In genomic region chr5:91464876-91465508, GRCm38 (mm10) we compare ENCODE assay signal across 10 mouse cellular contexts. TPM values are rescaled to one million over a fixed set of nuclear protein-coding genes. Genes with fewer than 3 reads are reported as not detected.
DNase-seq lines count a peak whose midpoint lies in the region; ATAC-seq and TF ChIP-seq lines count a peak whose summit lies in the region.
"Had no signal": no experiment of that assay in that cellular context is flagged by ENCODE, and none has a peak within 500 bp of the region (broad histone marks: within the 10 kb centered on the region; RNA-seq: fewer than 3 reads in every experiment).

No protein-coding gene starts in this region.

- no peak overlapping the region for H3K4me2 ChIP-seq in lung, embryonic 14.5 days
- no peak overlapping the region for H3K4me2 ChIP-seq in forebrain, embryonic 16.5 days (ENCODE audit: low read length)
- no peak overlapping the region for H3K4me2 ChIP-seq in kidney, postnatal 0 days (ENCODE audit: low read length)
- H3K4me2 ChIP-seq in lung, postnatal 0 days (replicated peaks; ENCODE audit: low read depth, low read length) = no peak overlapping the region
- H3K4me2 ChIP-seq: embryonic facial prominence, embryonic 15.5 days had no signal

- H3K9me3 ChIP-seq in lung, embryonic 14.5 days (ENCODE audit: low read depth, low read length) = no peaks in the 10 kb centered on the region
- H3K9me3 ChIP-seq in forebrain, embryonic 16.5 days (ENCODE audit: control insufficient read depth, low read length) = no peaks in the 10 kb centered on the region
- no peaks in the 10 kb centered on the region for H3K9me3 ChIP-seq in kidney, postnatal 0 days (replicated peaks; ENCODE audit: low read length)
- no peaks in the 10 kb centered on the region for H3K9me3 ChIP-seq in lung, postnatal 0 days (ENCODE audit: low read length)
- H3K9me3 ChIP-seq: embryonic facial prominence, embryonic 15.5 days had no signal

- no peak for TF ChIP-seq POLR2A in lung, adult 2 months (IDR thresholded peaks at IDR 0.05; ENCODE audit: borderline replicate concordance, extremely low read depth, low read depth, low read length)

- peak; percentile 77 for DNase-seq in lung, embryonic 14.5 days
- no peak for DNase-seq in lung, adult 2 months
- DNase-seq in brain, adult 2 months (ENCODE audit: low read depth, low spot score) = peak; percentile 69
- DNase-seq in kidney, postnatal 0 days (ENCODE audit: low spot score) = peak; percentile 81
- DNase-seq in lung, postnatal 0 days (ENCODE audit: low spot score) = peak; percentile 45
- DNase-seq in right cerebral cortex, adult 2 months (ENCODE audit: low spot score in 2 of 2) = peak; percentile 58 to 64

- H3K4me1 ChIP-seq in lung, embryonic 14.5 days (ENCODE audit: insufficient read depth) = no peaks in the 10 kb centered on the region
- no peaks in the 10 kb centered on the region for H3K4me1 ChIP-seq in lung, adult 2 months (ENCODE audit: control insufficient read depth, insufficient read depth, low read length)
- no peaks in the 10 kb centered on the region for H3K4me1 ChIP-seq in forebrain, embryonic 16.5 days (replicated peaks; ENCODE audit: control insufficient read depth, insufficient read depth, low read length)
- no peaks in the 10 kb centered on the region for H3K4me1 ChIP-seq in kidney, postnatal 0 days (replicated peaks; ENCODE audit: insufficient read depth, low read length)
- no peaks in the 10 kb centered on the region for H3K4me1 ChIP-seq in lung, postnatal 0 days (ENCODE audit: insufficient read depth, low read depth, low read length)
- H3K4me1 ChIP-seq: embryonic facial prominence, embryonic 15.5 days had no signal

- no peak overlapping the region for H3K9ac ChIP-seq in lung, embryonic 14.5 days
- no peak overlapping the region for H3K9ac ChIP-seq in forebrain, embryonic 16.5 days (replicated peaks; ENCODE audit: low read depth, low read length)
- H3K9ac ChIP-seq in kidney, postnatal 0 days (ENCODE audit: low read depth, low read length) = no peak overlapping the region
- H3K9ac ChIP-seq in lung, postnatal 0 days (replicated peaks; ENCODE audit: low read depth) = no peak overlapping the region
- H3K9ac ChIP-seq: embryonic facial prominence, embryonic 15.5 days had no signal

- WGBS in lung, embryonic 14.5 days = 34% methylated on average over 4 of the region's 4 CpGs
- 35% methylated on average over 4 of the region's 4 CpGs for WGBS in lung, adult 2 months
- 49% methylated on average over 4 of the region's 4 CpGs for WGBS in forebrain, embryonic 16.5 days
- WGBS in kidney, postnatal 0 days = 34% methylated on average over 4 of the region's 4 CpGs
- WGBS in lung, postnatal 0 days = 29% methylated on average over 4 of the region's 4 CpGs

- no peak overlapping the region for H3K4me3 ChIP-seq in lung, embryonic 14.5 days (ENCODE audit: low read depth, low read length)
- H3K4me3 ChIP-seq in lung, adult 2 months (replicated peaks; ENCODE audit: extremely low read depth, low read depth, low read length) = no peak overlapping the region
- H3K4me3 ChIP-seq in forebrain, embryonic 16.5 days (replicated peaks; ENCODE audit: low read length) = no peak overlapping the region
- H3K4me3 ChIP-seq in kidney, postnatal 0 days (replicated peaks; ENCODE audit: low read depth, low read length) = no peak overlapping the region
- no peak overlapping the region for H3K4me3 ChIP-seq in lung, postnatal 0 days (ENCODE audit: low read depth, low read length)
- H3K4me3 ChIP-seq: embryonic facial prominence, embryonic 15.5 days had no signal

- TF ChIP-seq CTCF in lung, embryonic 14.5 days (IDR thresholded peaks at IDR 0.05; ENCODE audit: low read depth) = peak; percentile 74
- TF ChIP-seq CTCF in lung, adult 2 months (IDR thresholded peaks at IDR 0.05; ENCODE audit: insufficient read depth, low read length) = no peak
- peak; percentile 78 for TF ChIP-seq CTCF in kidney, postnatal 0 days (IDR thresholded peaks at IDR 0.05; ENCODE audit: low read depth)
- peak; percentile 71 for TF ChIP-seq CTCF in lung, postnatal 0 days (IDR thresholded peaks at IDR 0.05)

- TF ChIP-seq EP300 in lung, postnatal 0 days (IDR thresholded peaks at IDR 0.05) = no peak

- H3K27ac ChIP-seq in lung, embryonic 14.5 days (ENCODE audit: low read depth) = no peak overlapping the region
- no peak overlapping the region for H3K27ac ChIP-seq in forebrain, embryonic 16.5 days (ENCODE audit: low read length)
- H3K27ac ChIP-seq in kidney, postnatal 0 days = no peak overlapping the region
- no peak overlapping the region for H3K27ac ChIP-seq in lung, postnatal 0 days (ENCODE audit: low read length)
- H3K27ac ChIP-seq: embryonic facial prominence, embryonic 15.5 days; macrophage had no signal

- peak; percentile 58; the same call in 1 of the 2 replicates for ATAC-seq in lung, embryonic 14.5 days (ENCODE audit: insufficient read depth)
- ATAC-seq in forebrain, embryonic 16.5 days = peak; percentile 93
- peak; percentile 61; the same call in 1 of the 2 replicates for ATAC-seq in kidney, postnatal 0 days (replicated peaks; ENCODE audit: low FRiP score, low read depth)
- ATAC-seq in lung, postnatal 0 days = no peak
- ATAC-seq in inflammation-experienced regulatory T-cells, adult 6 months = no peak

- H3K27me3 ChIP-seq in lung, embryonic 14.5 days (ENCODE audit: insufficient read depth, low read length) = no peaks in the 10 kb centered on the region
- H3K27me3 ChIP-seq in forebrain, embryonic 16.5 days (replicated peaks; ENCODE audit: control insufficient read depth, insufficient read depth, low read length) = no peaks in the 10 kb centered on the region
- no peaks in the 10 kb centered on the region for H3K27me3 ChIP-seq in kidney, postnatal 0 days (ENCODE audit: insufficient read depth, low read length)
- no peaks in the 10 kb centered on the region for H3K27me3 ChIP-seq in lung, postnatal 0 days (replicated peaks; ENCODE audit: insufficient read depth, low read length)
- H3K27me3 ChIP-seq: embryonic facial prominence, embryonic 15.5 days had no signal

- no peaks in the 10 kb centered on the region for H3K36me3 ChIP-seq in lung, embryonic 14.5 days (ENCODE audit: insufficient read depth)
- H3K36me3 ChIP-seq in forebrain, embryonic 16.5 days (ENCODE audit: control insufficient read depth, insufficient read depth) = no peaks in the 10 kb centered on the region
- H3K36me3 ChIP-seq in kidney, postnatal 0 days (ENCODE audit: insufficient read depth, low read length) = no peaks in the 10 kb centered on the region
- H3K36me3 ChIP-seq in lung, postnatal 0 days (ENCODE audit: insufficient read depth, low read length) = no peaks in the 10 kb centered on the region
- H3K36me3 ChIP-seq: embryonic facial prominence, embryonic 15.5 days had no signal

RNA-seq across cellular contexts. Expression of gene Parm1, which starts 52.4 kb away (rescaled TPM):
- polyA plus RNA-seq in lung, embryonic 14.5 days (2014; fragmentation: Nextera tagmentation; extraction: Ambion mirVana) = 7.3 and 8.4 TPM in 2 replicates
- polyA plus RNA-seq in lung, adult 2 months (2012; rRNA removed) = 4.1 and 6.5 TPM in 2 replicates
- 4.3 and 6.1 TPM in 2 replicates for polyA plus RNA-seq in forebrain, embryonic 16.5 days (2015; fragmentation: Nextera tagmentation; extraction: Ambion mirVana)
- 8.5 and 9.4 TPM in 2 replicates for polyA plus RNA-seq in kidney, postnatal 0 days (2015; fragmentation: Nextera tagmentation; extraction: Ambion mirVana)
- polyA plus RNA-seq in lung, postnatal 0 days (2015; fragmentation: Nextera tagmentation; extraction: Ambion mirVana) = 5.0 and 6.4 TPM in 2 replicates
- under 1 TPM in 1 of 3 experiments, not detected in 2; 0.07 TPM for polyA plus RNA-seq in inflammation-experienced regulatory T-cells, adult 6 months (2017; shearing (Covaris generic))
- polyA plus RNA-seq: macrophage had no signal

Comparison
In these comparisons a context has a peak if more than half of its experiments do, and no peak if none do; other contexts are left out.
1. ATAC-seq: peak in lung, embryonic 14.5 days (single experiment), forebrain, embryonic 16.5 days (single experiment) and kidney, postnatal 0 days (single experiment); none in lung, postnatal 0 days (single experiment) and inflammation-experienced regulatory T-cells, adult 6 months (single experiment).